Mouse (Mus musculus) A20 (cell line): ENCODE results near the gene Wwc2.

Source experiments
- DNase-seq: peaks from one replicate; pipeline ENCODE4 v3.0.0-alpha.2; 2011; ENCODE audit warnings: low read depth, low spot score

Wwc2 gene

DNA sequence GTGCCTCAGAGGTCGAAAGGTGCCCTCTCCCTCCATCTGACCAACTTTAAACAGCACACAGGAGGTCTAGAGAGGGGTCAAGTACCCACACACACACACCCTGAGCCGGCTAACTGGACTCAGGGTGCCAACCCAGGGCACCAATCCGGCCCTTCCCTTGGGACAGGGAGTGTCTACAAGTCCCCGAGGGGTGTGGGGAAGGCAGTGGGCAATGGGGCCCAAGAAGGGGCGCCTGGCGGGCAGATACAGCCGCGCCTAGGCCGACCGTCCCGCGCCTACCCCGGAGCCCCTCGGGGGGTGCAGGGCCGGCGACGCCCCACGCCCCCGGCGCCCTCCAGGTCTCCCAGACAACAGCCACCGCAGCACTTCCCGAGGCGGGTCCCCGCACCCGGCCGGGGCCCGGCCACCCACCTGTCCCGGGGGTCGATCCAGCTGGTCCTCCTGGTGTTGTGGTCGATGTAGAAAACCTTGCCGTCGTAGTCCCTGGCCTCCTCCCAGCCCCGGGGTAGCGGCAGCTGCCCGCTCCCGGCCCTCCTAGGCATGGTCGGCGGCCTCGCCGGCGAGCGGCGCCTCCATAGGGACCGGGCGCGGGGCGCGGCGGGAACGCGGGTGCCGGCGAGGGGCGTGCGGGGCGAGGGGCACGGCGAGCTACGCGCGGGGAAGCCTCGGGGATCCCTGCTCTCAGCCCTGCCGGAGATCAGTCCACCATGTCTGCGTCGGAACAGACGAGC, 904 bp downstream of the Wwc2 start:
- no peak for DNase-seq

DNA sequence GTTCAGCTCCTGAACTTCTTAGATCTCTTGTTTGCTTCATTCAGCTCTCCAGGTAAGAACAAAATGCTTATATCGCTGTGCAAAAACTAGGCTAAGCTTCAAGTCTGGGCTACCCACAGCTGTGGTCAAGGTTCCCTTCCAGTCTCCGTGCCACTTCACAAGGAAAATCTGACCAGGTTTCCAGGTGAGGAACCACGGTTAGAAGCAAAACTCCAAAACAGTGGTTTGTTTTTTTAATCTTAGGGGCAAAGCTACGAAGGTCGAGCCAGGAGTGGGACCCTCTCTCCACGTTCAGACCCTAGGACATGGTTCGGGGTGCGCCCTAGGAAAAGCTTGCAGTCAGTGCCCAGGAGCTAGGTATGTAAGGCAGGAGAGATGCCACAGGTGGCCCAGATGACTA, 1.5 kb downstream of the Wwc2 start:
- no peak for DNase-seq

DNA sequence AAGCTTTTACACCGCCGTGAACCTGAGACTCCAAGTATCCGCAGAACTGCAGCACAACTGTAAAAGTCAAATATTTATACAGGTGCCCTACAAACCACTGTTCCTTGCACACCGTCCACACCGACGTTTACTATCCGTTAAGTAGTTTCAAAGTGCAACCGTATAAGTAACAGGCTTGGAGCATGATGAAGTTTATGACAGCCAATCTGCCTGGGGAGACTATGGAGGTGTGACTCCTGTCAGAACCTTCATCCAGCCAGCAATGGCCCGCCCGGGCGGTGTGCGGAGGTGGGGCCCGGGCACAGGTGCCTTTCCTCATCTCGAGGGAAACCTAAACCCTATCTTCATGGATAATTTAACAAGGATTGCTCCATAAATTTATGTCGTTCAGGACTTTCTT, 2.6 kb downstream of the Wwc2 start:
- no peak for DNase-seq

DNA sequence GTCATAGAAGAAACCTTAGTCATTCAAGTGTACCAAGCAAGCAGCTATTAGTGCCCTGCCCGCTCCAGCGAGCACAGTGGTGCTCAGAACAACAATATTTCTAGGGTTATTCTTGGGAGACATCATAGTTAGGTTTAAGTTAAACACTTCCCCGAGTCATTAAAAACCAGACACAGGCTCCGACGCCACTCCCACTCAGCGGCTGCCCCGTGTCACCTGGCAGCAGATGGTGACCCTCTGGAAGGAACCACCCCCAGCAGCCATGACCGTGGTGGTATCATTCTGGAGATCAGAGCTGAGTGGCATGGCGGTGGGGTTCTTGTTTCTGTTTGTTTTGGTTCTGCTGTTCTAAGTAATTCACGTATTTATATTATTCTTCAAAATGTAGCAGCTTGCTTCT, 5.1 kb downstream of the Wwc2 start:
- no peak for DNase-seq

DNA sequence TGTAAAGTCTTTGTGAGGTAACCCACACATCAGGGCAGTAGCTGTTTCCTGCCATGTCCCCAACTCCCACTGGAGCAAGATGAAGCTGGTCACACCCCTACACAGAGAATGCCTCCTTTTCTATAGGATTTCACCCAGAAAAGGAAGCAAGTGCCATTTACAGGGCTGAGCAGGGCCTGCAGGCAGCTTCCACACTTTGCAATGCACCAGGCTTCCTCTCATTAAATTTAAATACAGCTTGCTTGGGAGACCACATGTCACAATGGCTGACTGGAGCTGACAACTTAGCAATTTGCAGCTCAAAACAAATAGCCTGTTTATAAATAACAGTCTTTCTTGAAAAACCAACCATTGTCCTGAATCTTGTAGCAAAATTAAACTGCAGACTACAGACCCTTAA, 5.5 kb downstream of the Wwc2 start:
- no peak for DNase-seq

DNA sequence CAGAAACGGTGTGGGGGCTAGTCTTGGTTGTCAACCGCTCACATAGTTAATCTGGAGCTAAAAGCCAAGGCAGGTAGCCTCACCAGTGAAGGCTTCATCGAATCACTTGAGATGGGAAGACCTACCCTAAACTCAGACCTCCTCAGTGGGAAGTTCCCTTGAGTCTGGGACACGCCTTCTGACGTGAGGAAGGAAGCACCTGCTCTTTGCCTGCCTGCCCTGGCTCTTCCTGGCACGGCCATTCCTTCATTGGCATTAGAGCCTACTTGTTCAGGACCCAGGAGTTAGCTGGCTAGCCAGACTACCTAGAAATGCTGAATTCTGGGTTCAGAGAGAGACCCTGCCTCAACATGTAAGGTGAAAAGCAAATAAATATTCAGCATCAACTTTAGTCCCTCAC, 9.6 kb downstream of the Wwc2 start:
- DNase-seq, result no peak

DNA sequence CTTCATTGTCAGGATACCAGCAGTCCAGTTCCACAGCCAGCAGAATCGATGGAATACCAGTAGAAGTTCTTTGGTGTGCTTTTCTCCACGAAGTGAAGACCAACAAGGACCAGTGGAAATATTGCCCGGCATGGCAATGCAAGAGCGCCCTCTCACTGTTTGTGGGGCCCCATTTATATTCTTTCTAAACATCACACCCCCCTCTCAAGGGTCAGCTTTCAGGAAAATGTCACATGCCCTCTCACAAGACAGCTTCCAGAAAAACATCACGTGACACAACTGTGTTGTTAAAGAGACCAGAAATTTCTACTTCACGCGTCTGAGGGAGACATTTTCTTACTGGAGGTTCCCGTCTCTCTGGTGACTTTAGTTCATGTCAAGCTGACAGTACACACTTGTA, 10.8 kb downstream of the Wwc2 start:
- DNase-seq, result no peak

DNA sequence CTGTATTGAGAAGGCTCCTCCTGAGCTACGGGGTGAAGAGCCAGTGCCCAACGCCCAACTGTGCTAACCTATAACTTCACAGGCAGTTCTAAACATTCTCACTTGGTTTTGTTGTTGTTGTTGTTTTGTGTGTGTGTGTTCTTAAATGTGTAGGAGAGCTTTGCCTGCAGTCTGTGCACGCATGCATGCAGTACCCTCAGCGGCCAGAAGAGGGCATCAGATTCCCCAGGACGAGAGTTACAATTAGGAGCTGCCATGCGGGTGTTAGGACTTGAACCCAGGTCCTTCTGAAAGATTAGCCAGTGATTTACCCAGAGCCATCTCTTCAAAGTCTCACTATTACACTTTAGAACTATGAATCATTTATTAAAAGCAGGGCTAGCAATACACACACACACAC, 12.0 kb downstream of the Wwc2 start:
- peak; percentile 47 for DNase-seq

DNA sequence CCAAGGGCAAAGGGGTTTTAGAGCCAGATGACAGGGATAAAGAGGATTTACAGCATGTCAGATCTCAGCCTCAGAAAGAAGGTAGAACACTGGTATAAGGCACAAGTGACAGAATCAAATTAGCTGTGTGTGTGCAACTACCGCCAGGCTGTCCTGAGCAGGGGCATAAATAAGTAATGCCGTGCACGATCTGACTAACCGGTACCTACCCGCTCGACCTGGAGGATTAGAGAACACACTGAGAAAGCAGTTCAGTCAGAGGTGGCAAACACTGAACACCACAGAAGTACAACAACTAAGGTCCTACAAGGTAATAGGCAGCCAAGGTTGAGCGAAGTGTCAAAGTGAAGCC, 15.8 kb downstream of the Wwc2 start:
- DNase-seq, result no peak

DNA sequence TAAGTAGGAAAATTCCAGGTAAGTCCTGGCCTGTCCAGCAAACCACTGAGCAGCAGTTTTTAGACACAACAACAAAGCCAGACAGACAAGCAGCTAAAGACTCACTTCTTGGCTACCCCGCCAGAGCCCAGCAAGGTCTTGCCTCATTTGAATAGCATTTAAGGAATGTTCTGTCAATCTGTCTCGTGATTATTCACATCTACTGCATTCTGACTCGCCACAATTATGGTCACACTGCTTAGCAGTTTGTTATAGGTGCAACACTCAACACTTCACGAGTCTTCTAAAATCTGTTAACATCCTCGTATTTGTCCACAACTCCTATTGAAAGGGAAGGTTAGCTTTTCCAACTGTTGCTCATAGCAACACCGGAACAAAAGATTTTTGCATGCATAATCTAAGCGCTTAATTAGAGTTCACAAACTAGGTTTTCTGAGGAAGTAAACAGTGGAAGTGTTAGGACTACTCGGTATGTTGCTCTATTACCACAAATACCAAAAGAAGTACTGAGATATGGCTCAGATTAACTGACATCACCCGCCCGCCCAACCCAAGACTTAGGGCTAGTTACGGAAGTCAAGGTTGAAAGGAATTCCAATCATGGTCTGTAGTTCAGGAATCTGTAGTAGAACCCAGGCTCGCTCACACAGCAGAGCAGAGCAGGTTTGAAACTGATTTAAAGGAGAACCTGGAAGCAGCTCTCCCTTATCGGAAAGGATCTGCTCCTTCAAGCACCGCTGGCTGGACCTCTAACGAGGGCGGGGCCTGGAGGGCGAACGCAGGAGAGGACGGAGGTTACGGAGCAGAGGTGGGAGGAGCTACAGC, 16.4 kb downstream of the Wwc2 start:
- DNase-seq, result no peak

DNA sequence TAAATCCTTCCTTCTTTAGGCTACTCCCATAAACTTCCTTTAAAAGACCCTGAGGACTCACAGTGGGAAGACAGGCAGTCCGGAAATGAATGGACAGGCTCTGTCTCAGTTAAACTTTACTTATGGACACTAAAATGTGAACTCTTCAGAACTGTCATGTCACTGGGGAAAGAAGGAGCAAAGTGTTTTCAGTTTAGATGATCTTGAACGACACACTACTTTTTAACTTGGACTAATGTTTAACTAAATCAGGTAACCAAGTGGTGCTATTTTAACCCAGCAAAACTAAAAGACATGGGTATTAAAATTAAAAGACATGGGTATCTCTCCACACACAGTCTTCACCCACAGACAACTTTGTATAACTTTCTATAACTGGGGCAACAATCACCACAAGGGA, 19.6 kb downstream of the Wwc2 start:
- DNase-seq, result no peak

DNA sequence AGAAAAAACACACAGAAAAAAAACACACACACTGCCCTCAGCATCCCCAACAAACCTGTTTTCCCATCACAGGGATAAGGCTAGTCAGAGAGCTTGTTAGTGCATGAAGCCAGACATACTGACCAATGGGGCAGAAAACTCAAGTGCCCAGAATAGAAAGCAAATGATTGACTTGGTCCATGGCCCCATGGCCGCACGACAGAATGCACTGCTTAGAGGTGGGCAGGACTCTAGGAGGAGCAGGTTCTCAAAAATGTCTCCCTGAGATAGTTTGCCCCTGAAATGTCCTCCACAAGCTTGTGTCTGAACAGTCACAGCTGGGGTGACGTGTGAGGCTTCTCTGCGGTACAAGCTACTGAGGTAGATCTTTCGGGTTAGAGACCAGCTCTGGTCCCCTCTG, 20.1 kb downstream of the Wwc2 start:
- no peak for DNase-seq

DNA sequence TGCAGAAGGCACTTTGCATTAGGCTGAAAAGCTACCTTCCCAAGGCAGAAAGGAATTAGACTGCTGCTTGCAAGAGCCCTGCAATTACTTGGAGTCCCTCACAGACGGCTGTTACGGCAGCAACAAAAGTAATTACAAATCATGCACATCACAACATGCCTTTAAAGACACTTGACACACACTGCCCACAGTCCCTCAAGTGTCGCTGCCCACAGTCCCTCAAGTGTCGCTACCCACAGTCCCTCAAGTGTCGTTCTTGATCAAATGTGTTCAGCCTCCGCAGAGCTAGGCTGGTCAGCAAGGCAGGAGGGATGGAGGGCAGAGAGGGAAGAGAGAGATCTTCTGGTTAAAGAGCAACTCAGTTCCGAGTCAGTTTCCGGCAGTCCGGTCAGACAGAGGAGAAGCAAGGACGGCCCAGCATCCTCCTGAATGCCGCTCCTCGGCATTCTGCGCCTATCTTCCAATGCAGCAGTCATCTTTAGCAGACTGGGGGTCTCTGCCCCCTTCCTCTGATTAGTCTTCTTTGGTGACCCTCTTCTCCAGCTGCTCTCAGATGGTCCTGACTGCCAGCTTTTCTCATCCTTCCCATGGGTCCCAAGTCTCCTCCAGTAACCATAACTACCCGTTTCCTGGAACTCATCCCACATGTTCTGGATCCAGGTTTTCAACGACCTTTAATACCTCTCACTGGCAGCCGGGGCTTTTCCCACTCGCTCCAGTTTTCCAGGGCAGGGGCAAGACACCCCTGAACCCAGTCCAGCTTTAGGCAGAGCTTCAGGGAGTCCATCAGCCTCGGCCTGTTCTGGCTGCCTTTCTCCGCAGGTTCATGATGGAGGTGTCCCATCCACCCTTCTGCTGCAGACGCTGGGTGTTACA, 23.4 kb downstream of the Wwc2 start:
- DNase-seq, result no peak

DNA sequence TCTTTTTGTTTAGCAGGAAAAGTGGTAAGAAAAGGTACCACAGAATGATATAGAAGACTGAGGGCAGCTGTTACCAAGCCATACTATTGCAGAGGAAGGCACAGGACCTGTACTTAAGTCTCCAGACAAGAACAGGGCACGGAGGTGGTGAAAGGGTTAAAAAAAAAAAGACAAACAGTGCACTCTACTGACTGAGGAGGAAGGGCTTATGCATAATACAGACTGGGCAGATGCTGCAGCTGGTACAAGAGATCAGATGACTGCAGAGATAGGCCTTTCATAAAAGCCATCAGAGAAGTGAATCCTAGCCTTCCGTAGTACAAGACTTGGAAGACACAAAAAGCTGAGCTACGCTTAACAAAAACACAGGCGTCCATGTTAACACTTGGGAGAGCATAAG, 28.2 kb downstream of the Wwc2 start:
- no peak for DNase-seq

DNA sequence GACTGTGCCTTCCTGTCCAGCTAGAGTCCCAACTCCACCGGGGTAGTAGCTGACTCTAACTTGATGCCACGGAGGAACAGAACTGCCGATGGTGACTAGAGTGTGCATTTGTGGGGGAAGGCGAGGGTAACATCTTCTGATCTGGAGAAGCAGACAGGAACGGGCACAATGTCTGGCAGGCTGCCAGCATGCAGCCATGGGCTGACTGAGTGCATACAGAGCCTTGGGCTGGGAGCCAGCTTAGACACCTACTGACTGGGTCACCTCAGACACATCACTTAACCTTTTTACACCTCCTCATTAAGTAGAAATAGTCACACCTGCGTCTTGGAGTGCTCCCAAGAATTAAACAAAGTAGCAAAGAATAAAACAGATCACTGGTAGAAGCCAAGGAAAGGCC, 28.7 kb downstream of the Wwc2 start:
- no peak for DNase-seq

DNA sequence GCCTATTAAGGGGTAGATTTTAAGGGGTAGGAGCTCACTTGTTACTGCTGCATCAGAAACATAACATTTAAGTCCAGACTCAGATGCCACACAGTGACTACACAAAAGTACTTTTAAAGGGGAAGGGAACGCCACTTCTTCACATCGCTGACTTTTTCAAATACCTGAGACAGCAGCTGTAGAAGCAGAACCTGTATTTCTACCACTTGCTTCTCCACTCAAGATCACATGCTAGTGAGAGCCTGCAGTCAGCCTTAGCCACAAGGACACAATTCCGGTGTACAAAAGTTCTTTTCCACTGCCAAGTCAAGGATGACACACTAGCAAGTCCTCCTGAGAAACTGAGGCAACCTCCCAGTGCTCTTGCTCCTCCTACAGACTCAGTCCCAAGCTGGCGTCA, 33.2 kb downstream of the Wwc2 start:
- DNase-seq, result no peak

DNA sequence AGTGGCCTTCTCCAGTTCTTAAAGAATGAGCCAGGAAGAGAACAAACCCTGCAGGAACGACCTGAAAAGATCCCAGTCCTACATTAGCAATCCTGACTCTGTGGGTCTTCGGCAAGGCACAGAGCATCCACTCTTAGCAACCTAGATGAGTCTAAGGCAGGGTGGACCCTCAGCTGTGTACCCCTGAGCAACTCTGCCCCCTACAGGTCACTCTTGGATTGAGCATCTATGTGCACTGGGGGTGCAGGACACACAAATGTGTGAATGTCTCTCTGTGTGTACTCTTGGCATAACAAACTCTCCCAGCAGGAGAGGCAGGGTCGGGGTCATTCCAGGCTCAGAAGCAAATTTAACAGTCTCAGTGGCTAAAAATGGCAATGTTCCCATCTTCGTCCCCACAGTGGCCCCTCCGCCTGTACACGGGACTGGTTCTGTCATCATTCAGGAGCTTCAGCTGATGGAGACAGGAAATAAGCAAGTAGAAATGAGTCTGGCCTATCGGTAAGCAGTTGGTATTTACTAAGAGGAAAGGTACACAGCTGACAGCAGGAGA, 39.3 kb downstream of the Wwc2 start:
- peak; percentile 48 for DNase-seq

DNA sequence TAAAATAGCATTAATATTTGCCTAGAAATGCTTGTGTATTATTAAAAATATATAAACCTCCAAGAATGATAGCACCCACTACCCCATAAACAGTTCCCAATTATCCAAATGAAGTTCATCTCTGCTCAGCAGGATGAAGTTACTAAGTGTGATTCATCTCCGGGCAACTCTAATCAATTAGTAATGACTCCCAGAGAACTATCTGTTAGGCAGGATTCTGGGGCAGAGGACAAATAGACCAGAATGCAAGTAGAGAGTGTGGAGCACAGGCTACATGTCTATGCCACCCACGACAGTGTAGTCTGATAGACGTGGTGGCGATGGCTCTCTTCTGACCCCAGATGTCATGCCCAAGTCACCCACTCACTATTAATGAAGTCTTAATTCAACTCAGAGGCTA, 41.9 kb downstream of the Wwc2 start:
- DNase-seq, result no peak

DNA sequence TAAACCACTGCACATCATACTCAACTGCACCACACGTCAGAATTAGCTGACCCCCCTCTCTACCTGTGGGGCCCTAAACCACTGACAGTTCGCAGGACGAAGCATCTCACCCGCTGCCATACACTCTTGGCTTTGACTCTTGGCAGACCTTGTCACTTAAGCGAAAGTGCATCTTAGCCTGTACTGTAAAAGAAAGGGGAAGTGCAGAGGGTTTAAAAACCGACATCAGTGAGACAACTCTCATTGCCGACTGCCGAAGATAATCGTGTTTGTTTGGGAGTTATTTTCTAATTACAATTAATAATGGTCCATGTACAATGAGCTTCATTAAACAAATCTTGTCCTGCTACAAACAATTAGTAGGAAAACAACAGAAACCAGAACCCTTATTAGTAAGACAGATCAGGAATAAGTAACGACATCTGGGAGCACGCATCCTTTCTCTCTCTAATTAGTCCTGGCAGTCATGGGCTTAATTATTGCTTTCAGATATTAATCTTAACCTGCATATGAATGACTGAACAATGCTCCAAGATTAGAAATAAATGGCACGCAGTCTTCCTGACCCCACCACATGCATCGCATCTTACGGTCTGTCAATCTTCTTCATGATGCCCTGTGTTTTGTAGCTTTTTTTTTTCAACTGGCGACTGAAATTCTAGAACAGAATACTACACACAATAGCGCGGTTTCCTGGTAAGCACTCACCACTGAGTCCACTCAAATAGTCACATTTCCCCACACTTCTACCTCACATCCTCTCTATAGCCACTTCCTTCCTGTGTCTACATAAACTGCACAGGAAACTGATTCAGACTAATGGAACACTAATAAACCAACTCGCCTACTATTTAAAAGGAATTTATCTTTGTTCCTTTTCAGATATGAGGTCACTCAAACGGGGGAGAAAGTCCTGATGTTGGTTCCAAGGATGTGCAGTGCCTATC, 42.8 kb downstream of the Wwc2 start:
- peak; percentile 74 for DNase-seq

DNA sequence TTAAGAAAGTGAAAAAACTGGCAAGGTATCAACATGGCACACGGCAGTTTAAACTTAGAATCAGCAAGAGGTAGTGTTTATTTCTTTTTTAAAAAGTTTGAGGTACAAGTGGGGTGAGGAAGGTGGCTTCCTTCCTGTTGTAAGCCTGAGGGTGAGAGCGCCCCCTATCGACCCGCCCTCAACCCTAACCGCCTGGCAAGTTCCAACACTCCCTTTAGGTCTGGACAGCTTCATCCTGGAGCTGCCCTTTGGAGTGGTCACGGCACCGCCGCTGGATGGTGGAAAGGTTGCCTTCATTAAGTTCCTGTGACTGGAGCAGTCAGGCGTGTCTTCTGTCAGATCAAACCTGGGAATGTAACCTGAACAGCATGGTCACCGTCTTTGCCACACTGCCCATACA, 47.7 kb downstream of the Wwc2 start:
- DNase-seq, result peak; percentile 37

DNA sequence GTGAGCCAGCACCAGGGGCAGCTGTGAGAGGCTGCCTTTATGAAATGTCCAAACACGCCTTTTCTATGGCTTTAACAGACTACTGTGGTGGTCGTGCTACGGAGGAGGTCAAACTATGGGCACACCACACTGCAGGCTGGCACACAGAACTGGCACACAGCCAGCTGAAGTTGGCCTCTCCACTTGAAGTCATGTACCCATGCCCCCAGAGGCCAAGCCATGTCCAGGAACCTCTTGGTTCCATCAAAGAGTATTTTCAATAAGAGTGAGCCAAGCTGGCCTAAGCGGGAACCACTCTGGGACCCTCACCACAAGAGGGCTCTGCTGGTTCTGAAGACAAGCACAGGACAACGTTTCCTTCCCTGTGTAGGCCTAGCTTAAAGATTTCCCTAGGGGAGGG, 49.7 kb downstream of the Wwc2 start:
- DNase-seq, result no peak
